Mouse (Mus musculus) C2C12 (cell line): ENCODE measurements around the gene Trabd2b. TPM values are rescaled to one million over a fixed set of nuclear protein-coding genes. Genes with fewer than 3 reads are reported as not detected.

Source experiments
- H3K27me3 ChIP-seq: one replicate; pipeline ENCODE4 v1.6.1; 2011; ENCODE audit not compliant: control insufficient read depth, insufficient read depth, insufficient read length
- H3K36me3 ChIP-seq: one replicate; pipeline ENCODE4 v1.6.1; 2011; ENCODE audit not compliant: control insufficient read depth, insufficient read depth
- H3K4me3 ChIP-seq: one replicate; pipeline ENCODE4 v1.5.1; 2011; ENCODE audit warnings: mild to moderate bottlenecking, control low read depth; ENCODE audit not compliant: poor library complexity, insufficient read depth, severe bottlenecking
- H3K79me2 ChIP-seq: one replicate; pipeline ENCODE4 v1.6.1; 2011; ENCODE audit not compliant: control insufficient read depth, insufficient read depth
- H3K79me3 ChIP-seq: one replicate; pipeline ENCODE4 v1.6.1; 2011; ENCODE audit warnings: low read depth, control low read depth
- H3ac ChIP-seq: one replicate; pipeline ENCODE3; 2011; ENCODE audit warnings: low read depth; ENCODE audit not compliant: control insufficient read depth, insufficient read length
- CEBPB ChIP-seq: IDR thresholded peaks from one replicate; pipeline ENCODE4 v1.6.1; 2011; ENCODE audit warnings: low read depth, mild to moderate bottlenecking, control low read depth, moderate library complexity
- CTCF ChIP-seq: IDR thresholded peaks from one replicate; pipeline ENCODE4 v1.5.1; 2011; ENCODE audit not compliant: control insufficient read depth, insufficient read depth, insufficient read length
- FOSL1 ChIP-seq: IDR thresholded peaks from one replicate; pipeline ENCODE4 v1.8.0; 2011; ENCODE audit warnings: mild to moderate bottlenecking, low read length; ENCODE audit not compliant: poor library complexity, insufficient read depth, severe bottlenecking
- MAX ChIP-seq: IDR thresholded peaks from one replicate; pipeline ENCODE4 v1.6.1; 2011; ENCODE audit warnings: mild to moderate bottlenecking, control low read depth
- MYOD1 ChIP-seq: IDR thresholded peaks from one replicate; pipeline ENCODE4 v1.6.1; 2011; ENCODE audit warnings: low read depth; ENCODE audit not compliant: control insufficient read depth, insufficient read length
- MYOG ChIP-seq: IDR thresholded peaks from one replicate; pipeline ENCODE4 v1.6.1; 2011; ENCODE audit not compliant: control insufficient read depth, insufficient read length; ENCODE audit errors: extremely low read depth
- USF1 ChIP-seq: IDR thresholded peaks from one replicate; pipeline ENCODE4 v1.6.1; 2011; ENCODE audit warnings: low read depth, mild to moderate bottlenecking, control low read depth, moderate library complexity
- polyA plus RNA-seq: library from polyadenylated mRNA; unstranded; fragments of >200 nt; fragmentation: generic; extraction: Trizol; gene quantifications from one replicate; pipeline ENCODE4 v1.2.1, GENCODE M21; 2012; ENCODE audit warnings: missing spikeins

The Trabd2b gene
- polyA plus RNA-seq, 1 experiment = 0.28 TPM

DNA sequence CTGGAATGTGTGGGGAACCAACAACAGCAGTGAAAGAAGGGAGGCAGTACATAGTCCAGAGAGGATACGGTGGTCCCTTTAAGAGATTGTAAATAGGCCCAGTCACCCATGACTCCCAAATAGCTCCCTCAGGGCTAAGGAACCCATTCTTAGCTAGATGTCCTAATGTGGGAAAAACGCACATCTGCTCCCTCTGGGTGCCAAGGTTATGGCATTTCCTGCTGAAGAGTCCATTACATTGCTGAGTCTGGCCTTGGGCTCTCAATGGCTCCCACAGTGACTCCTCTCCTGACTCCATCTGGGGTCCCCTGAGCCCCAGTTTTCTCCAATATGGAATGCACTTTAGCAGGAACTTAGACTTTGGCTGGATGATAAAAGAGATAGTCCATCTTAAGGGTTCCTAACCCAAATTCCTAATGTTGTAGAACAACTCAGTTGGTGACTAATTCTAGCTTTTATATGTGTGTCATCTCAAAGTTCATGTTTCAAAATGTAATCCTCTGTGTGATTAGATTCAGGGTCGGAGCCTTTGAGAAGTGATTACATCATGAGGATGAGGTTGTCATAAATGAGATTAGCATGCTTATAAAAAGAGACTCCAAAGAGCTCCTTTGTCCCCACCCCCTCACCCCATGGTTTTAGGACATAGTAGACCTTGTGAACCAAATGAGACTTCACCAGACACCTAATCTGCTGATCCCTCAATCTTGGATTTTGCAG, 139.1 kb downstream of the Trabd2b start:
- Histone ChIP-seq H3K36me3 (no peaks in the 10 kb centered on the region), H3ac (no peak overlapping the region), H3K79me3 (no peaks in the 10 kb centered on the region), H3K4me3 (no peak overlapping the region), H3K79me2 (no peaks in the 10 kb centered on the region), H3K27me3 (no peaks in the 10 kb centered on the region)
- TF ChIP-seq CEBPB = no peak
- TF ChIP-seq MYOG = no peak
- TF ChIP-seq MYOD1 = no peak
- no peak for TF ChIP-seq MAX
- TF ChIP-seq FOSL1 = no peak
- TF ChIP-seq CTCF = no peak
- TF ChIP-seq USF1 = no peak

DNA sequence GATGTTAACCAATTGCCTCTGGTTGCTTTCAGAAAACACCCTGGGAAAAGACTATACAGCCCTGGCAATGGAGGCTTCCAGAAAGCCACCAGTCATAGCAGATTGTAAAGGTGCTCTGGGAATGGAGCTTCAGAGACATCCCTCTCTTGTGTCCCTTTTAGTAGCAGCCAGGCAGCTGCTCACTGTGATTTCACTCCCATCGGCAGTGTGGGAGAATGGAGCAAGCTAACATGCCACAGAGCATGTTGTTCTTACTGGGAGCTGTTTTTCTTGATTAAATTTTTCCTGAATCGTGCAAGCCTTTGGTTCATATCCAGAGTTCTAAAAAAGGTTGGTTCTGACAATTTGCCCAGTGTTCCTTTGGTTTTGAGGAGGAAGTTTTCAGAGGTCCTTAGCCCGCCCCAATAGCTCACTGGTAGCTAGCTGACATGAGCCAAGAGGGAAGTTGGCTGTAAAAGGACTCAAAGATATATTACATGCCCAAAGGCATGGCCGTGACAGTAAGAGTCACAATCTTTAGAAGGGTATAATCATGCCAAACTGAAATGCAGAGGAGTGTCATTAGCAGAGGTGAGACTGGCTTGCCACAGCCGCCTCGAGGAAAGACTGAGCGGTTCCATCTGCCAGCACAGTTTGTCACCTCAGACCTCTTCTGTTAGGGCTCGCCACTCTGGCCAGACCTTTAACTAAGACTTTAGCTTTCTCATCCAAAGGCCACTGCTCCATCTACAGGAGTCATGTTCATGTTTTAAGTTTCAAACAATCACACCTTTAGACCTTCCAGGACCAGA, 141.3 kb downstream of the Trabd2b start:
- no peak overlapping the region for H3K4me3 ChIP-seq
- TF ChIP-seq USF1 = no peak
- TF ChIP-seq CTCF = no peak
- TF ChIP-seq MYOD1 = no peak
- no peak for TF ChIP-seq MAX
- no peak for TF ChIP-seq FOSL1
- no peak for TF ChIP-seq MYOG
- TF ChIP-seq CEBPB = no peak

GRCm38 (mm10) chr4:114549487-114549886, 143.0 kb downstream of the Trabd2b start:
- Histone ChIP-seq H3ac (no peak overlapping the region), H3K36me3 (no peaks in the 10 kb centered on the region), H3K4me3 (no peak overlapping the region), H3K79me3 (no peaks in the 10 kb centered on the region), H3K79me2 (no peaks in the 10 kb centered on the region), H3K27me3 (no peaks in the 10 kb centered on the region)
- TF ChIP-seq MAX (no peak), FOSL1 (no peak), USF1 (no peak), CTCF (no peak), MYOD1 (no peak), MYOG (no peak), CEBPB (no peak)

More for the DNA sequence above, 141.3 kb downstream of the Trabd2b start:
- Histone ChIP-seq H3ac (no peak overlapping the region), H3K27me3 (no peaks in the 10 kb centered on the region), H3K79me3 (no peaks in the 10 kb centered on the region), H3K36me3 (no peaks in the 10 kb centered on the region), H3K79me2 (no peaks in the 10 kb centered on the region)

DNA sequence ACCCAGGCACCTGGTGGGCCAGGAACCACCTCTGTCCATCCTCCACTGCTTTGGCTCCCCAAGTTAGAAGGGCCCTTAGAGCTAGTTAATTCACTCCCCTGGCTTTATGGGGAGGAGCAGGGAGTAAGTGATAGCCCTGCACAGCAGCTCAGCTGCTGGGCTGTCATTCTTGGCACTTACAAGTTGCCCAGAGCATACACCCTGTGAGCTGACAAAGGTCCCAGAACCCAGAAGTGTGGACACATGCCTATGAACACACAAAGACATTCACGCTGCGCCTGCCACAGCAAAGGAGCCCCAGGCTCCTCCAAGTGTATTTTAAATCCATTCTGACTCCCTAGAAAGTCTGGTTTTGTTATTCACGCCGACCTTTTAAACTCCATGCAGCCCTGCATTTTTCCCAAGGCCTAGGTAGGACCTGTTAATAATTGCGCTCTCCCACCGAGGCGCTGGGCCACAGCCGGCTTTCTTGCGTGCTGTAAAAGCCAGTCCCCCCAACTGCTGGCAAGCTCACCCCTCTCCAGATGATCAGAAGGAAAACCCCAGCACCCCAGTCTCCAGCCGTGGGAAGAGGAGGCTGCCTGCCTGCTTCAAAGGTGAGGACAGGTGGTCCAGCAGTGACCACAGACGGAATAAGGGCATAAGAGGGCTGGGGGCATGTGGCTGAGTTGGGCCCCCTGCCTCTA, 144.1 kb downstream of the Trabd2b start:
- H3K27me3 ChIP-seq = no peaks in the 10 kb centered on the region
- H3K79me3 ChIP-seq = no peaks in the 10 kb centered on the region
- H3K36me3 ChIP-seq = no peaks in the 10 kb centered on the region
- H3ac ChIP-seq = no peak overlapping the region
- no peaks in the 10 kb centered on the region for H3K79me2 ChIP-seq
- TF ChIP-seq FOSL1 (no peak), CEBPB (no peak), MAX (no peak), CTCF (no peak), MYOG (no peak), USF1 (no peak), MYOD1 (no peak)
- H3K4me3 ChIP-seq = no peak overlapping the region

GRCm38 (mm10) chr4:114556880-114557279, 150.4 kb downstream of the Trabd2b start:
- TF ChIP-seq MAX = no peak
- no peak for TF ChIP-seq FOSL1

More at GRCm38 (mm10) chr4:114556880-114557279, 150.4 kb downstream of the Trabd2b start:
- Histone ChIP-seq H3K4me3 (no peak overlapping the region), H3K27me3 (no peaks in the 10 kb centered on the region), H3K79me2 (no peaks in the 10 kb centered on the region), H3K36me3 (no peaks in the 10 kb centered on the region), H3K79me3 (no peaks in the 10 kb centered on the region), H3ac (no peak overlapping the region)
